Mouse (Mus musculus) hindbrain, embryonic 15.5 days (tissue): ENCODE results near the gene Lce1f. TPM values are rescaled to one million over a fixed set of nuclear protein-coding genes. Genes with fewer than 3 reads are reported as not detected.

Source experiments
- ATAC-seq: fragments of 200-750 bp; cut with Nextera tagmentation; 2 replicates; pipeline ENCODE4 v1.8.0; 2017; ENCODE audit warnings: low read depth, moderate number of reproducible peaks, moderate TSS enrichment; ENCODE audit not compliant: low FRiP score
- H3K27ac ChIP-seq: fragments of 300-500 bp; sonication (generic); replicated peaks from 2 replicates; pipeline ENCODE4 v1.5.1; 2015; ENCODE audit warnings: mild to moderate bottlenecking, inconsistent platforms
- H3K27me3 ChIP-seq: fragments of 300-500 bp; sonication (generic); 2 replicates; pipeline ENCODE4 v1.6.1; 2015; ENCODE audit warnings: control low read depth, inconsistent platforms
- H3K36me3 ChIP-seq: fragments of 300-500 bp; sonication (generic); 2 replicates; pipeline ENCODE4 v1.6.1; 2015; ENCODE audit warnings: control low read depth, inconsistent platforms
- H3K4me1 ChIP-seq: fragments of 300-500 bp; sonication (generic); replicated peaks from 2 replicates; pipeline ENCODE4 v1.6.1; 2015; ENCODE audit warnings: control low read depth, inconsistent platforms
- H3K4me2 ChIP-seq: fragments of 300-500 bp; sonication (generic); 2 replicates; pipeline ENCODE4 v1.6.1; 2015; ENCODE audit warnings: moderate library complexity, mild to moderate bottlenecking, inconsistent platforms
- H3K4me3 ChIP-seq: fragments of 300-500 bp; sonication (generic); 2 replicates; pipeline ENCODE4 v1.5.1; 2015; ENCODE audit warnings: mild to moderate bottlenecking, inconsistent platforms
- H3K9ac ChIP-seq: fragments of 300-500 bp; sonication (generic); 2 replicates; pipeline ENCODE4 v1.6.1; 2015; ENCODE audit warnings: inconsistent platforms
- H3K9me3 ChIP-seq: fragments of 300-500 bp; sonication (generic); 2 replicates; pipeline ENCODE4 v1.6.1; 2016; ENCODE audit warnings: control low read depth, inconsistent platforms
- polyA plus RNA-seq: library from polyadenylated mRNA; unstranded; fragments of >200 nt; fragmentation: Nextera tagmentation; extraction: Ambion mirVana; gene quantifications from 2 replicates; pipeline ENCODE4 v1.2.1, GENCODE M21; 2015

Lce1f gene
- polyA plus RNA-seq, 1 experiment from 2014 or later = not detected

- H3K4me1 ChIP-seq = no peaks in the 10 kb centered on the region
- no peaks in the 10 kb centered on the region for H3K36me3 ChIP-seq
- no peak within 1 kb of the TSS for H3K9ac ChIP-seq
- no peaks in the 10 kb centered on the region for H3K27me3 ChIP-seq
- H3K27ac ChIP-seq = no peak within 1 kb of the TSS
- no peak for ATAC-seq
- no peak within 1 kb of the TSS for H3K4me2 ChIP-seq
- H3K9me3 ChIP-seq = no peaks in the 10 kb centered on the region
- no peak within 1 kb of the TSS for H3K4me3 ChIP-seq
Observed at GRCm38 (mm10) chr3:92670215-92670614, 49.9 kb downstream of the Lce1f start, which contains the start of gene Lce1a2. Lce1a2 (minus strand) TSS chr3:92670315.

Other genes with a start within 250 kb of the Lce1f start
- not detected in 2 replicates for gene Sprr1a, start 234.5 kb downstream of the Lce1f start, polyA plus RNA-seq
- not detected in 2 replicates for gene Sprr4, start 219.9 kb downstream of the Lce1f start, polyA plus RNA-seq
- not detected in 2 replicates for gene 2310046K23Rik, start 185.8 kb downstream of the Lce1f start, polyA plus RNA-seq
- gene Ivl, start 146.6 kb downstream of the Lce1f start, polyA plus RNA-seq = not detected in 2 replicates
- not detected in 2 replicates for gene Smcp, start 131.4 kb downstream of the Lce1f start, polyA plus RNA-seq
- not detected in 2 replicates for gene 2210017I01Rik, start 112.9 kb downstream of the Lce1f start, polyA plus RNA-seq
- gene Lce6a, start 98.7 kb downstream of the Lce1f start, polyA plus RNA-seq = not detected in 2 replicates
- not detected in 2 replicates for gene Lce1a1, start 72.0 kb downstream of the Lce1f start, polyA plus RNA-seq
- gene Lce1b, start 63.4 kb downstream of the Lce1f start, polyA plus RNA-seq = not detected in 2 replicates
- gene Lce1a2, start 50.0 kb downstream of the Lce1f start, polyA plus RNA-seq = not detected in 2 replicates
- gene Lce1c, start 41.1 kb downstream of the Lce1f start, polyA plus RNA-seq = not detected in 2 replicates
- gene Lce1d, start 33.1 kb downstream of the Lce1f start, polyA plus RNA-seq = not detected in 2 replicates
- not detected in 2 replicates for gene Lce1e, start 11.3 kb downstream of the Lce1f start, polyA plus RNA-seq
- gene Gm38119, start 18.7 kb upstream of the Lce1f start, polyA plus RNA-seq = not detected in 2 replicates
- not detected in 2 replicates for gene Lce1g, start 32.0 kb upstream of the Lce1f start, polyA plus RNA-seq
- not detected in 2 replicates for gene Lce1h, start 44.7 kb upstream of the Lce1f start, polyA plus RNA-seq
- not detected in 2 replicates for gene Lce1i, start 58.5 kb upstream of the Lce1f start, polyA plus RNA-seq
- not detected in 2 replicates for gene Lce1j, start 70.2 kb upstream of the Lce1f start, polyA plus RNA-seq
- gene Lce1k, start 87.5 kb upstream of the Lce1f start, polyA plus RNA-seq = not detected in 2 replicates
- not detected in 2 replicates for gene Kprp, start 106.9 kb upstream of the Lce1f start, polyA plus RNA-seq
- gene Lce1l, start 130.9 kb upstream of the Lce1f start, polyA plus RNA-seq = not detected in 2 replicates
- gene 2310050C09Rik, start 149.9 kb upstream of the Lce1f start, polyA plus RNA-seq = not detected in 2 replicates
- not detected in 2 replicates for gene Lce3a, start 205.9 kb upstream of the Lce1f start, polyA plus RNA-seq
- gene Lce3b, start 212.6 kb upstream of the Lce1f start, polyA plus RNA-seq = not detected in 2 replicates
- gene Lce3c, start 224.1 kb upstream of the Lce1f start, polyA plus RNA-seq = 0.62 TPM in 1 of 2 replicates, not detected in the other
- gene Lce3d, start 237.0 kb upstream of the Lce1f start, polyA plus RNA-seq = not detected in 2 replicates
- not detected in 2 replicates for gene Lce3e, start 246.7 kb upstream of the Lce1f start, polyA plus RNA-seq